Mouse (Mus musculus) ES-E14 (cell line): ENCODE results near the gene Fars2.

ENCODE experiments used
- HCFC1 ChIP-seq: IDR thresholded peaks from 2 replicates; pipeline ENCODE4 v1.6.1; 2012; ENCODE audit warnings: low read length, inconsistent platforms, borderline replicate concordance; ENCODE audit not compliant: insufficient read depth
- ZC3H11A ChIP-seq: IDR thresholded peaks from 2 replicates; pipeline ENCODE4 v1.6.1; 2012; ENCODE audit warnings: low read depth, mild to moderate bottlenecking, inconsistent platforms, low read length, borderline replicate concordance

DNA sequence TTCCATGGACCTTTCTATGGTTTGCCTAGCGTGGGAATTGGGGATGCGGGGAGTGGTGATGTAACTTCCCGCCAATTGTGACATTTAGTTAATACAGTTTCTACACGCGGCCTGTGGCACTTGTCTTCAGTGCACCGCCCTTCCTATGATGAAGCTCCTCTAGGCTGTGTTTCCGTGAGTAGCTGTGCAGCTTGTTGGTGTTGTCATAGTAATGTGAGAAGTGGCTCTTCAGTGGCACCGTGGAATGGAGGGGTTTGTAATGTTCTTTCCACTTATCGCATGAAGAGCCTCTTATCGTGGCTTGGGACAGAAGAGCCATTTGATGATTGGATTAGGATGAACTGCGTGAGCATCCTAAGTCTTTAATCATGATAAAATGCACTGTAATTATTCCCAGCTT, 369.5 kb downstream of the Fars2 start:
- TF ChIP-seq HCFC1 (no peak), ZC3H11A (no peak)
